In the genomic region with DNA sequence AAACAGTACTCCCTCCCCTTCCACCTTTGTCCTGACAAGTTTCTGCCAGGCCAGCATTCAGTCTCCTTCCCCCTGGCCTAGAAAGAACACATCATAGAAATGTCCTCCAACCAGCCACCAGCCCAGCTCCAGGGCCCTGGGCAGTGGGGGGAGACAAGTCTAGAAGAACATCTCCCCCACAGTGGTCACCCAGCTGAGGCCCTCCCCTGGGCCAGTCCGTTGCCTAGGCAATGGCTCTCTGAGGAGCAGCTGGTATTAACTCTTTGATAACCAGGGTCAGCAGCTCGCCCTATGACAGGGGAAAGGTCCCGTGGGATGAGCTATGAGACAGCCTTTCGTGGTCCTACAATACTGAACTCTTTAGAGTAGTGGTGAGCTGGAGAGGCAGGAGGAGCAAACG, we compare ENCODE assay signal across 13 mouse cellular contexts. TPM values are rescaled to one million over a fixed set of nuclear protein-coding genes. Genes with fewer than 3 reads are reported as not detected.
A peak's percentile ranks its signal among the peaks of the same experiment; 100 is the strongest.
DNase-seq lines count a peak whose midpoint lies in the region; ATAC-seq lines count a peak whose summit lies in the region.
"Had no signal": no experiment of that assay in that cellular context is flagged by ENCODE, and none has a peak within 500 bp of the region (broad histone marks: within the 10 kb centered on the region; RNA-seq: fewer than 3 reads in every experiment).

No protein-coding gene starts in this region.

- 41% methylated on average over 5 of the region's 5 CpGs for WGBS in forebrain, embryonic 10.5 days
- WGBS in forebrain, embryonic 16.5 days, result 43% methylated on average over 5 of the region's 5 CpGs
- WGBS in midbrain, embryonic 11.5 days, result 21% methylated on average over 5 of the region's 5 CpGs
- whole genome bisulfite sequencing in midbrain, embryonic 14.5 days, result 13% methylated on average over 5 of the region's 5 CpGs
- WGBS in stomach, embryonic 14.5 days, result 23% methylated on average over 5 of the region's 5 CpGs
- 35% methylated on average over 5 of the region's 5 CpGs for WGBS in forebrain, embryonic 13.5 days

- no peaks in the 10 kb centered on the region for H3K9me3 ChIP-seq in forebrain, embryonic 10.5 days
- no peaks in the 10 kb centered on the region for H3K9me3 ChIP-seq in forebrain, embryonic 16.5 days (ENCODE audit: control insufficient read depth, low read length)
- no peaks in the 10 kb centered on the region for H3K9me3 ChIP-seq in midbrain, embryonic 11.5 days (ENCODE audit: control insufficient read depth, low read length)
- no peaks in the 10 kb centered on the region for H3K9me3 ChIP-seq in midbrain, embryonic 14.5 days (ENCODE audit: control insufficient read depth, low read length)
- no peaks in the 10 kb centered on the region for H3K9me3 ChIP-seq in stomach, embryonic 14.5 days (ENCODE audit: control insufficient read depth, low read depth, low read length)
- H3K9me3 ChIP-seq in forebrain, embryonic 13.5 days (replicated peaks), result no peaks in the 10 kb centered on the region

- peak overlapping the region; percentile 59 for H3K27ac ChIP-seq in forebrain, embryonic 10.5 days
- no peak overlapping the region for H3K27ac ChIP-seq in forebrain, embryonic 16.5 days (ENCODE audit: low read length)
- no peak overlapping the region for H3K27ac ChIP-seq in midbrain, embryonic 11.5 days (ENCODE audit: low read depth, low read length)
- no peak overlapping the region for H3K27ac ChIP-seq in midbrain, embryonic 14.5 days (replicated peaks; ENCODE audit: low read depth, low read length)
- H3K27ac ChIP-seq in stomach, embryonic 14.5 days (ENCODE audit: low read length), result peak overlapping the region; percentile 62; the same call in 1 of the 2 replicates
- H3K27ac ChIP-seq in forebrain, embryonic 13.5 days, result no peak overlapping the region
- H3K27ac ChIP-seq: liver, embryonic 14.5 days had no signal

- ATAC-seq in forebrain, embryonic 16.5 days, result no peak
- peak; percentile 77 for ATAC-seq in midbrain, embryonic 11.5 days (ENCODE audit: low FRiP score)
- no peak for ATAC-seq in midbrain, embryonic 14.5 days (ENCODE audit: low FRiP score, low TSS enrichment)
- 0 out of 2 replicates have a peak, but pooled peaks have one; percentile 50 for ATAC-seq in stomach, embryonic 14.5 days (ENCODE audit: insufficient number of reproducible peaks, insufficient read depth, low FRiP score, low read depth)
- ATAC-seq in forebrain, embryonic 13.5 days, result no peak

- no peak overlapping the region for H3K4me3 ChIP-seq in forebrain, embryonic 10.5 days
- no peak overlapping the region for H3K4me3 ChIP-seq in forebrain, embryonic 16.5 days (replicated peaks; ENCODE audit: low read length)
- H3K4me3 ChIP-seq in midbrain, embryonic 11.5 days (ENCODE audit: low read depth, low read length), result no peak overlapping the region
- H3K4me3 ChIP-seq in midbrain, embryonic 14.5 days (replicated peaks; ENCODE audit: low read depth, low read length), result no peak overlapping the region
- no peak overlapping the region for H3K4me3 ChIP-seq in stomach, embryonic 14.5 days (ENCODE audit: low read depth, low read length)
- H3K4me3 ChIP-seq in forebrain, embryonic 13.5 days, result no peak overlapping the region

- peaks cover 46% of the 10 kb centered on the region for H3K4me1 ChIP-seq in forebrain, embryonic 10.5 days
- H3K4me1 ChIP-seq in forebrain, embryonic 16.5 days (replicated peaks; ENCODE audit: control insufficient read depth, insufficient read depth, low read length), result peaks cover 7% of the 10 kb centered on the region; the same call in 1 of the 2 replicates
- H3K4me1 ChIP-seq in midbrain, embryonic 11.5 days (ENCODE audit: control insufficient read depth, insufficient read depth, low read length), result peaks cover 10% of the 10 kb centered on the region
- H3K4me1 ChIP-seq in midbrain, embryonic 14.5 days (ENCODE audit: control insufficient read depth, insufficient read depth, low read length), result peaks cover 12% of the 10 kb centered on the region
- H3K4me1 ChIP-seq in stomach, embryonic 14.5 days (ENCODE audit: control insufficient read depth, insufficient read depth, low read length), result peaks cover 24% of the 10 kb centered on the region
- peaks cover 31% of the 10 kb centered on the region for H3K4me1 ChIP-seq in forebrain, embryonic 13.5 days

- DNase-seq in forebrain, embryonic 10.5 days (ENCODE audit: extremely low spot score, low spot score), result no peak
- peak; percentile 86 for DNase-seq in midbrain, embryonic 11.5 days (ENCODE audit: low spot score, missing footprints)
- no peak for DNase-seq in midbrain, embryonic 14.5 days
- peak; percentile 29 to 36 for DNase-seq in kidney, postnatal 36 days
- no peak for DNase-seq in thymus, postnatal 36 days
- DNase-seq: cerebellum, adult 11 months; heart, postnatal 10 days; layer of hippocampus, adult 9-11 months had no signal

- H3K9ac ChIP-seq in forebrain, embryonic 16.5 days (replicated peaks; ENCODE audit: low read depth, low read length), result no peak overlapping the region
- no peak overlapping the region for H3K9ac ChIP-seq in midbrain, embryonic 11.5 days (ENCODE audit: low read length)
- H3K9ac ChIP-seq in midbrain, embryonic 14.5 days (replicated peaks; ENCODE audit: low read length), result no peak overlapping the region
- H3K9ac ChIP-seq in stomach, embryonic 14.5 days (replicated peaks; ENCODE audit: low read depth, low read length), result no peak overlapping the region
- no peak overlapping the region for H3K9ac ChIP-seq in forebrain, embryonic 13.5 days
- H3K9ac ChIP-seq: liver, embryonic 14.5 days had no signal

- H3K27me3 ChIP-seq in forebrain, embryonic 10.5 days (ENCODE audit: poor library complexity, severe bottlenecking), result no peaks in the 10 kb centered on the region; the same call in 1 of the 2 replicates
- no peaks in the 10 kb centered on the region for H3K27me3 ChIP-seq in forebrain, embryonic 16.5 days (replicated peaks; ENCODE audit: control insufficient read depth, insufficient read depth, low read length)
- H3K27me3 ChIP-seq in midbrain, embryonic 11.5 days (ENCODE audit: control insufficient read depth, insufficient read depth, low read length), result no peaks in the 10 kb centered on the region
- H3K27me3 ChIP-seq in midbrain, embryonic 14.5 days (ENCODE audit: control insufficient read depth, insufficient read depth, low read length), result no peaks in the 10 kb centered on the region
- no peaks in the 10 kb centered on the region for H3K27me3 ChIP-seq in stomach, embryonic 14.5 days (ENCODE audit: control insufficient read depth, insufficient read depth, low read length)
- no peaks in the 10 kb centered on the region for H3K27me3 ChIP-seq in forebrain, embryonic 13.5 days

- H3K36me3 ChIP-seq in forebrain, embryonic 10.5 days (replicated peaks), result no peaks in the 10 kb centered on the region
- no peaks in the 10 kb centered on the region for H3K36me3 ChIP-seq in forebrain, embryonic 16.5 days (ENCODE audit: control insufficient read depth, insufficient read depth)
- H3K36me3 ChIP-seq in midbrain, embryonic 11.5 days (ENCODE audit: control insufficient read depth, insufficient read depth, low read length), result no peaks in the 10 kb centered on the region
- no peaks in the 10 kb centered on the region for H3K36me3 ChIP-seq in midbrain, embryonic 14.5 days (ENCODE audit: control insufficient read depth, insufficient read depth, low read length)
- H3K36me3 ChIP-seq in stomach, embryonic 14.5 days (ENCODE audit: control insufficient read depth, insufficient read depth, low read length), result no peaks in the 10 kb centered on the region
- no peaks in the 10 kb centered on the region for H3K36me3 ChIP-seq in forebrain, embryonic 13.5 days (ENCODE audit: poor library complexity, severe bottlenecking)
- H3K36me3 ChIP-seq: G1E had no signal

- H3K4me2 ChIP-seq in forebrain, embryonic 16.5 days (ENCODE audit: low read length), result no peak overlapping the region
- H3K4me2 ChIP-seq in midbrain, embryonic 11.5 days, result no peak overlapping the region
- no peak overlapping the region for H3K4me2 ChIP-seq in midbrain, embryonic 14.5 days (ENCODE audit: low read length)
- no peak overlapping the region for H3K4me2 ChIP-seq in stomach, embryonic 14.5 days (replicated peaks; ENCODE audit: low read depth, low read length)
- no peak overlapping the region for H3K4me2 ChIP-seq in forebrain, embryonic 13.5 days

RNA-seq across cellular contexts. Expression of a gene that starts 33.7 kb away (rescaled TPM):
- polyA plus RNA-seq in forebrain, embryonic 10.5 days (2016; fragmentation: Nextera tagmentation; extraction: Ambion mirVana), result 2.1 and 2.9 TPM in 2 replicates
- polyA plus RNA-seq in forebrain, embryonic 16.5 days (2015; fragmentation: Nextera tagmentation; extraction: Ambion mirVana), result 1.1 and 2.0 TPM in 2 replicates
- polyA plus RNA-seq in midbrain, embryonic 11.5 days (2014; fragmentation: Nextera tagmentation; extraction: Ambion mirVana), result 0.66 and 1.1 TPM in 2 replicates
- polyA plus RNA-seq in midbrain, embryonic 14.5 days (2014; fragmentation: Nextera tagmentation; extraction: Ambion mirVana), result 1.6 and 2.3 TPM in 2 replicates
- polyA plus RNA-seq in stomach, embryonic 14.5 days (2014; fragmentation: Nextera tagmentation; extraction: Ambion mirVana), result 8.6 and 10.6 TPM in 2 replicates
- 1.1 and 1.3 TPM in 2 replicates for polyA plus RNA-seq in forebrain, embryonic 13.5 days (2015; fragmentation: Nextera tagmentation; extraction: Ambion mirVana)
- polyA plus RNA-seq: G1E had no signal

Comparison
In these comparisons a context has a peak if more than half of its experiments do, and no peak if none do; other contexts are left out.
1. DNase-seq: peak in midbrain, embryonic 11.5 days (single experiment) and kidney, postnatal 36 days (2 of 2); none in forebrain, embryonic 10.5 days (single experiment), midbrain, embryonic 14.5 days (single experiment) and thymus, postnatal 36 days (0 of 2).
2. H3K27ac ChIP-seq: peak in forebrain, embryonic 10.5 days (single experiment) and stomach, embryonic 14.5 days (single experiment); none in forebrain, embryonic 16.5 days (single experiment), midbrain, embryonic 11.5 days (single experiment), midbrain, embryonic 14.5 days (single experiment) and forebrain, embryonic 13.5 days (single experiment).
3. ATAC-seq: peak in midbrain, embryonic 11.5 days (single experiment) and stomach, embryonic 14.5 days (single experiment); none in forebrain, embryonic 16.5 days (single experiment), midbrain, embryonic 14.5 days (single experiment) and forebrain, embryonic 13.5 days (single experiment).